Mouse (Mus musculus) intestine, embryonic 14.5 days (tissue): ENCODE data around the gene Fbll1. TPM values are rescaled to one million over a fixed set of nuclear protein-coding genes. Genes with fewer than 3 reads are reported as not detected.
"Not testable (repeated sequence)": the region's sequence is repeated elsewhere in the genome, so short reads cannot be mapped to it uniquely, and the experiment has no call there.

ENCODE experiments used
- ATAC-seq: fragments of 200-750 bp; cut with Nextera tagmentation; replicated peaks from 2 replicates; pipeline ENCODE4 v1.8.0; 2017; ENCODE audit warnings: low read depth, moderate number of reproducible peaks, moderate TSS enrichment, moderate library complexity; ENCODE audit not compliant: low FRiP score, low TSS enrichment
- DNase-seq: peaks from one replicate; pipeline ENCODE4 v3.0.0-alpha.2; 2018; ENCODE audit warnings: low spot score
- H3K27ac ChIP-seq: fragments of 300-500 bp; sonication (generic); 2 replicates; pipeline ENCODE4 v1.5.1; 2014; ENCODE audit warnings: low read depth, mild to moderate bottlenecking, control low read depth
- H3K27me3 ChIP-seq: fragments of 300-500 bp; sonication (generic); replicated peaks from 2 replicates; pipeline ENCODE4 v1.6.1; 2014; ENCODE audit warnings: low read length, control low read depth; ENCODE audit not compliant: control insufficient read depth, insufficient read depth
- H3K36me3 ChIP-seq: fragments of 300-500 bp; sonication (generic); 2 replicates; pipeline ENCODE4 v1.6.1; 2014; ENCODE audit warnings: low read length, control low read depth; ENCODE audit not compliant: control insufficient read depth, insufficient read depth
- H3K4me1 ChIP-seq: fragments of 300-500 bp; sonication (generic); replicated peaks from 2 replicates; pipeline ENCODE4 v1.6.1; 2014; ENCODE audit warnings: low read length, control low read depth, mixed read lengths; ENCODE audit not compliant: control insufficient read depth, insufficient read depth
- H3K4me2 ChIP-seq: fragments of 300-500 bp; sonication (generic); 2 replicates; pipeline ENCODE4 v1.6.1; 2014; ENCODE audit warnings: low read length
- H3K4me3 ChIP-seq: fragments of 300-500 bp; sonication (generic); 2 replicates; pipeline ENCODE4 v1.5.1; 2014; ENCODE audit warnings: low read depth, low read length, control low read depth, mixed read lengths
- H3K9ac ChIP-seq: fragments of 300-500 bp; sonication (generic); 2 replicates; pipeline ENCODE4 v1.6.1; 2014; ENCODE audit warnings: mild to moderate bottlenecking, low read length
- H3K9me3 ChIP-seq: fragments of 300-500 bp; sonication (generic); 2 replicates; pipeline ENCODE4 v1.6.1; 2016; ENCODE audit warnings: low read length, control low read depth; ENCODE audit not compliant: control insufficient read depth
- WGBS: fragments of 180-500 bp; shearing (Covaris S2); extraction: QIAGEN DNeasy Blood & Tissue Kit; methylation state at CpG from one replicate; pipeline ENCODE4 v1.1.7; 2014; 5-methylcytosine and 5-hydroxymethylcytosine counted together
- polyA plus RNA-seq: library from polyadenylated mRNA; unstranded; fragments of >200 nt; fragmentation: Nextera tagmentation; extraction: Ambion mirVana; gene quantifications from 2 replicates; pipeline ENCODE4 v1.2.1, GENCODE M21; 2014

The Fbll1 gene
- polyA plus RNA-seq, 1 experiment from 2014 or later, result 1.2 TPM

GRCm38 (mm10) chr11:35797751-35798494, 761 bp downstream of the Fbll1 start:
- H3K4me3 ChIP-seq, result peak overlapping the region; percentile 29
- DNase-seq, result peak; percentile 54
- H3K9ac ChIP-seq, result no peak overlapping the region
- peaks cover 56% of the 10 kb centered on the region for H3K27me3 ChIP-seq
- H3K27ac ChIP-seq, result no peak overlapping the region
- H3K36me3 ChIP-seq, result no peaks in the 10 kb centered on the region
- 6% methylated on average over 65 of the region's 86 CpGs for WGBS
- 0 out of 2 replicates have a peak, but pooled peaks cover 7% of the 10 kb centered on the region for H3K4me1 ChIP-seq
- H3K9me3 ChIP-seq, result no peaks in the 10 kb centered on the region
- H3K4me2 ChIP-seq, result peak overlapping the region; percentile 54
- 0 out of 2 replicates have a peak, but pooled peaks have one; percentile 19 for ATAC-seq

GRCm38 (mm10) chr11:35792800-35793199, 5.9 kb downstream of the Fbll1 start:
- 84% methylated on average over 5 of the region's 5 CpGs for WGBS
- ATAC-seq, H3K4me2 ChIP-seq, H3K9me3 ChIP-seq, H3K4me1 ChIP-seq, H3K9ac ChIP-seq, H3K4me3 ChIP-seq, H3K27ac ChIP-seq: not testable (repeated sequence)
- peaks cover 30% of the 10 kb centered on the region for H3K36me3 ChIP-seq
- peaks cover 32% of the 10 kb centered on the region for H3K27me3 ChIP-seq
- DNase-seq, result peak; percentile 47

GRCm38 (mm10) chr11:35788443-35788842, 10.2 kb downstream of the Fbll1 start:
- 81% methylated on average over 2 of the region's 2 CpGs for WGBS
- no peaks in the 10 kb centered on the region for H3K4me1 ChIP-seq
- no peak overlapping the region for H3K4me2 ChIP-seq
- H3K9me3 ChIP-seq, result no peaks in the 10 kb centered on the region
- no peaks in the 10 kb centered on the region for H3K27me3 ChIP-seq
- H3K9ac ChIP-seq, result no peak overlapping the region
- DNase-seq, result peak; percentile 35
- H3K4me3 ChIP-seq, result no peak overlapping the region
- H3K36me3 ChIP-seq, result peaks cover 67% of the 10 kb centered on the region
- H3K27ac ChIP-seq, result no peak overlapping the region
- ATAC-seq, result no peak

GRCm38 (mm10) chr11:35784537-35784936, 14.1 kb downstream of the Fbll1 start:
- ATAC-seq (no peak), DNase-seq (peak; percentile 49)
- Histone ChIP-seq H3K27ac (no peak overlapping the region), H3K9me3 (no peaks in the 10 kb centered on the region), H3K4me1 (no peaks in the 10 kb centered on the region), H3K27me3 (no peaks in the 10 kb centered on the region), H3K36me3 (peaks cover 84% of the 10 kb centered on the region), H3K4me2 (no peak overlapping the region), H3K4me3 (no peak overlapping the region), H3K9ac (no peak overlapping the region)
- 96% methylated on average over 4 of the region's 4 CpGs for WGBS

- H3K9me3 ChIP-seq, result no peaks in the 10 kb centered on the region
- H3K9ac ChIP-seq, result no peak overlapping the region
- no peaks in the 10 kb centered on the region for H3K27me3 ChIP-seq
- 87% methylated on average over 3 of the region's 3 CpGs for WGBS
- H3K4me1 ChIP-seq, result no peaks in the 10 kb centered on the region
- no peak overlapping the region for H3K27ac ChIP-seq
- no peak overlapping the region for H3K4me2 ChIP-seq
- no peak for ATAC-seq
- H3K36me3 ChIP-seq, result peaks cover 84% of the 10 kb centered on the region
- no peak for DNase-seq
- no peak overlapping the region for H3K4me3 ChIP-seq
Observed at GRCm38 (mm10) chr11:35784002-35784401, 14.7 kb downstream of the Fbll1 start.

GRCm38 (mm10) chr11:35783038-35783437, 15.6 kb downstream of the Fbll1 start:
- peak; percentile 31 for DNase-seq
- WGBS, result 89% methylated on average over 5 of the region's 5 CpGs
- Histone ChIP-seq H3K4me2 (no peak overlapping the region), H3K9ac (no peak overlapping the region), H3K4me3 (no peak overlapping the region), H3K4me1 (no peaks in the 10 kb centered on the region), H3K36me3 (peaks cover 87% of the 10 kb centered on the region), H3K27ac (no peak overlapping the region), H3K27me3 (no peaks in the 10 kb centered on the region), H3K9me3 (no peaks in the 10 kb centered on the region)
- no peak for ATAC-seq

- Histone ChIP-seq H3K36me3 (peaks cover 93% of the 10 kb centered on the region), H3K27me3 (no peaks in the 10 kb centered on the region), H3K27ac (no peak overlapping the region), H3K4me3 (no peak overlapping the region), H3K9me3 (no peaks in the 10 kb centered on the region), H3K4me2 (no peak overlapping the region), H3K9ac (no peak overlapping the region), H3K4me1 (no peaks in the 10 kb centered on the region)
- WGBS, result 95% methylated on average over 3 of the region's 3 CpGs
- ATAC-seq (no peak), DNase-seq (no peak)
Observed at GRCm38 (mm10) chr11:35782444-35782843, 16.2 kb downstream of the Fbll1 start.

GRCm38 (mm10) chr11:35780336-35780735, 18.3 kb downstream of the Fbll1 start:
- Histone ChIP-seq H3K4me1 (no peaks in the 10 kb centered on the region), H3K27ac (no peak overlapping the region), H3K27me3 (no peaks in the 10 kb centered on the region), H3K4me2 (no peak overlapping the region), H3K36me3 (peaks cover 94% of the 10 kb centered on the region), H3K9ac (no peak overlapping the region), H3K4me3 (no peak overlapping the region), H3K9me3 (no peaks in the 10 kb centered on the region)
- DNase-seq (no peak), ATAC-seq (no peak)
- WGBS, result 85% methylated on average over 3 of the region's 3 CpGs

GRCm38 (mm10) chr11:35776452-35776851, 22.2 kb downstream of the Fbll1 start:
- H3K9ac ChIP-seq, result no peak overlapping the region
- H3K9me3 ChIP-seq, result no peaks in the 10 kb centered on the region
- H3K27me3 ChIP-seq, result no peaks in the 10 kb centered on the region
- ATAC-seq (no peak), DNase-seq (peak; percentile 38)
- no peak overlapping the region for H3K27ac ChIP-seq
- no peak overlapping the region for H3K4me3 ChIP-seq
- 94% methylated on average over 3 of the region's 3 CpGs for WGBS
- H3K4me2 ChIP-seq, result no peak overlapping the region
- H3K36me3 ChIP-seq, result peaks cover 62% of the 10 kb centered on the region
- H3K4me1 ChIP-seq, result no peaks in the 10 kb centered on the region; the same call in 1 of the 2 replicates
